Mouse (Mus musculus) liver, embryonic 16.5 days (tissue): ENCODE data around the gene Rbm34. TPM values are rescaled to one million over a fixed set of nuclear protein-coding genes. Genes with fewer than 3 reads are reported as not detected.

Source experiments
- ATAC-seq: fragments of 200-750 bp; cut with Nextera tagmentation; 2 replicates; pipeline ENCODE4 v1.8.0; 2017; ENCODE audit warnings: low read depth, mild to moderate bottlenecking, moderate number of reproducible peaks, moderate library complexity
- H3K27ac ChIP-seq: fragments of 300-500 bp; sonication (generic); 2 replicates; pipeline ENCODE4 v1.5.1; 2014; ENCODE audit warnings: mild to moderate bottlenecking, low read length
- H3K27me3 ChIP-seq: fragments of 300-500 bp; sonication (generic); 2 replicates; pipeline ENCODE4 v1.6.1; 2014; ENCODE audit warnings: low read depth, low read length, mixed read lengths; ENCODE audit not compliant: control insufficient read depth, insufficient read depth
- H3K36me3 ChIP-seq: fragments of 300-500 bp; sonication (generic); 2 replicates; pipeline ENCODE4 v1.6.1; 2014; ENCODE audit warnings: mild to moderate bottlenecking; ENCODE audit not compliant: control insufficient read depth, insufficient read depth
- H3K4me1 ChIP-seq: fragments of 300-500 bp; sonication (generic); 2 replicates; pipeline ENCODE4 v1.6.1; 2014; ENCODE audit warnings: low read depth, low read length, mixed read lengths; ENCODE audit not compliant: control insufficient read depth
- H3K4me2 ChIP-seq: fragments of 300-500 bp; sonication (generic); 2 replicates; pipeline ENCODE4 v1.6.1; 2014; ENCODE audit warnings: low read depth, low read length, mixed read lengths
- H3K4me3 ChIP-seq: fragments of 300-500 bp; sonication (generic); 2 replicates; pipeline ENCODE4 v1.5.1; 2014; ENCODE audit warnings: low read depth, mild to moderate bottlenecking, low read length
- H3K9ac ChIP-seq: fragments of 300-500 bp; sonication (generic); 2 replicates; pipeline ENCODE4 v1.6.1; 2014; ENCODE audit warnings: low read depth, low read length
- H3K9me3 ChIP-seq: fragments of 300-500 bp; sonication (generic); replicated peaks from 2 replicates; pipeline ENCODE4 v1.6.1; 2016; ENCODE audit warnings: low read length; ENCODE audit not compliant: control insufficient read depth
- WGBS: fragments of 180-500 bp; shearing (Covaris S2); extraction: QIAGEN DNeasy Blood & Tissue Kit; methylation state at CpG from one replicate; pipeline ENCODE4 v1.1.7; 2014; ENCODE audit not compliant: insufficient replicate concordance; 5-methylcytosine and 5-hydroxymethylcytosine counted together
- polyA plus RNA-seq: library from polyadenylated mRNA; unstranded; fragments of >200 nt; fragmentation: Nextera tagmentation; extraction: Ambion mirVana; gene quantifications from 2 replicates; pipeline ENCODE4 v1.2.1, GENCODE M21; 2015

The Rbm34 gene
- polyA plus RNA-seq, 1 experiment from 2014 or later: 6.9 TPM

- H3K9me3 ChIP-seq: no peaks in the 10 kb centered on the region
- no peaks in the 10 kb centered on the region for H3K27me3 ChIP-seq
- WGBS: 82% methylated on average over 10 of the region's 10 CpGs
- no peak overlapping the region for H3K4me3 ChIP-seq
- peaks cover 12% of the 10 kb centered on the region for H3K4me1 ChIP-seq
- no peak overlapping the region for H3K27ac ChIP-seq
- ATAC-seq: no peak
- peaks cover 18% of the 10 kb centered on the region for H3K36me3 ChIP-seq
- H3K9ac ChIP-seq: no peak overlapping the region
- H3K4me2 ChIP-seq: no peak overlapping the region
Measured at GRCm38 (mm10) chr8:126928755-126929505, 41.9 kb downstream of the Rbm34 start.

DNA sequence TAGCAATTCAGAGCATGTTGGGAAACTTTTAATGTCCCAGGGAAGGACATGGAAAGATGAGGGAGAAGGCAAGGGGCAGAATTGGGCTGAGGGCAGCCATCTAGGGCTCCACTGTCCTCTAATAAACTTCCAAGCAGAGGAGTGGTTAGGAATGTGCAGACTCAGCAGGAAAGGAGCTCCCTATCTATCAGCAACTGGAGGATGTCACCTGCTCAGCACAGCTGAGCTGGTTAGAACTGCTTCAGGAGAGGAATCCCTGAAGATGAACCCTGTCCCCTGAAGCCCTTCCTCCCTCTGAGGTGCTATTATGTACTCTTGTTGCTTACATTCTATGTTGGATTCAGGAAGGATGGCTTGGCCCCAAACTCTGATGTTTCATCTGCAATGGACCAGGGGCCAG is 42.8 kb downstream of the Rbm34 start:
- Histone ChIP-seq H3K9ac (no peak overlapping the region), H3K9me3 (no peaks in the 10 kb centered on the region), H3K27me3 (no peaks in the 10 kb centered on the region), H3K27ac (no peak overlapping the region), H3K4me1 (peaks cover 12% of the 10 kb centered on the region), H3K4me3 (no peak overlapping the region), H3K4me2 (no peak overlapping the region), H3K36me3 (peaks cover 9% of the 10 kb centered on the region)
- ATAC-seq: no peak

DNA sequence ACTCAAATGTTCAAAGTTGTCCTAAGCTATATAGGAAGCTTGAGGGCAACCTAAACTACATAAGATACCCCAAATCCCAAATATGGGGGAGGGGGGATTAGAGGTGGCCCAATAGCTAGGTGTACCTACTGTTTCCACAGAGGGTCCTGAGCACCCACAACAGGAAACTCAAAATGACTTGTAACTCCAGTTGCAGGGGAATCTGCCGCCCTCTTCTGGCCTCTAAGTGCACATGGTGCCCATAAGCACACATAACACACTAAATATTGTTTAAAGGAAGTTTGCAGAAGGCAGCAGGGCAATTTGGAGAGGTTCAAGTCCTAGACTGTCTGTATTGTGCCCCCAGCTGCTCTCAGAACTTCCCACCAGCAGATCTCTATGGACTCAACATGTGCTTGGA is 43.8 kb downstream of the Rbm34 start:
- Histone ChIP-seq H3K36me3 (peaks cover 3% of the 10 kb centered on the region; the same call in 1 of the 2 replicates), H3K4me2 (no peak overlapping the region), H3K9ac (no peak overlapping the region), H3K27ac (no peak overlapping the region), H3K4me1 (peaks cover 5% of the 10 kb centered on the region), H3K9me3 (no peaks in the 10 kb centered on the region), H3K27me3 (no peaks in the 10 kb centered on the region), H3K4me3 (no peak overlapping the region)
- 40% methylated on average over 1 of the region's 1 CpGs for WGBS
- ATAC-seq: no peak

DNA sequence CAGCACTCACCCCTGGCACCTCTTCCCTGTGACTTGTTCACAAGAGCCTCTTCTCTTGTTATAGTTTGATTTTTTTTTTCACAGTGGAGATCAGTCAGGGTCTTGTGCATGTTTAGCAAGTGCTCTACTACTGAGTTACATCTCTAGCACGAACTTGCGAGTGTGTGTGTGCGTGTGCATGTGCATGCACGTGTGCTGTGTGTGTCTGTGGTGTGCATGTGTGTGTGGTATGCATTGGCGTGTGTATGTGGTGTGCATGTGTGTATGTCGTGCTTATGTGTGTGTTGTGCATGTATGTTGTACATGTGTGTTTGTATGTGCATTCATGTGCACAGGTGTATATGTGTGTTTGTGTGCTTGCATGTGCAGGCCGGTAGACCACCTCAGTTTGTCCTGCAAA is 47.9 kb downstream of the Rbm34 start:
- H3K27me3 ChIP-seq: no peaks in the 10 kb centered on the region
- H3K4me2 ChIP-seq: no peak overlapping the region
- H3K27ac ChIP-seq: no peak overlapping the region
- H3K9ac ChIP-seq: no peak overlapping the region
- H3K9me3 ChIP-seq: no peaks in the 10 kb centered on the region
- H3K4me3 ChIP-seq: no peak overlapping the region
- no peak for ATAC-seq
- WGBS: 77% methylated on average over 7 of the region's 7 CpGs
- no peaks in the 10 kb centered on the region for H3K36me3 ChIP-seq
- H3K4me1 ChIP-seq: no peaks in the 10 kb centered on the region; the same call in none of the 2 replicates

GRCm38 (mm10) chr8:126921432-126921831 is 49.4 kb downstream of the Rbm34 start:
- H3K4me1 ChIP-seq: no peaks in the 10 kb centered on the region; the same call in none of the 2 replicates
- WGBS: 84% methylated on average over 3 of the region's 3 CpGs
- H3K27ac ChIP-seq: no peak overlapping the region
- H3K4me2 ChIP-seq: no peak overlapping the region
- H3K27me3 ChIP-seq: no peaks in the 10 kb centered on the region
- H3K9me3 ChIP-seq: no peaks in the 10 kb centered on the region
- H3K4me3 ChIP-seq: no peak overlapping the region
- no peaks in the 10 kb centered on the region for H3K36me3 ChIP-seq
- ATAC-seq: no peak
- no peak overlapping the region for H3K9ac ChIP-seq

DNA sequence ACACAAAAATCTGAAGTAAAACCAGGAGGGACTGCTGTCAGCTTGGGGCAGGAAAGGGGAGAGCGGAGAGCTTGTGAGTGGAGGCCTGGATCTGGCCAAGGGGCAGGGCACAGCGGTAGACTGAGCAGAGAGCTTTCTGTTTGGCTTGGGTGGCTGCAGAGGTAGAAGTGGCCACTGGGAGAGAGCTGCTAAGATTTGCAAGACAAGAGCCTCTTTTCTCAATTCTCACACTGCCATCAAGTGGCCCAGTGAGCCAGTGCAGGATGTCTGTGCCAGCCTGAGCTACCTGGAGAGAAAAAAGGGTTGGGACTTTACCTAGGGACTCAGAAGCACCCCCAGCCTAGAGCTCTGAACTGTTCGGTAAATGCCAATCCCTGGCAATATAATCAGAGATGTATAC is 50.0 kb downstream of the Rbm34 start:
- Histone ChIP-seq H3K4me3 (no peak overlapping the region), H3K9me3 (no peaks in the 10 kb centered on the region), H3K4me1 (no peaks in the 10 kb centered on the region; the same call in none of the 2 replicates), H3K27me3 (no peaks in the 10 kb centered on the region), H3K4me2 (no peak overlapping the region), H3K9ac (0 out of 2 replicates have a peak overlapping the region, but pooled peaks have one; percentile 15), H3K27ac (no peak overlapping the region), H3K36me3 (no peaks in the 10 kb centered on the region)
- ATAC-seq: peak; percentile 63
- WGBS: 21% methylated on average over 3 of the region's 3 CpGs

DNA sequence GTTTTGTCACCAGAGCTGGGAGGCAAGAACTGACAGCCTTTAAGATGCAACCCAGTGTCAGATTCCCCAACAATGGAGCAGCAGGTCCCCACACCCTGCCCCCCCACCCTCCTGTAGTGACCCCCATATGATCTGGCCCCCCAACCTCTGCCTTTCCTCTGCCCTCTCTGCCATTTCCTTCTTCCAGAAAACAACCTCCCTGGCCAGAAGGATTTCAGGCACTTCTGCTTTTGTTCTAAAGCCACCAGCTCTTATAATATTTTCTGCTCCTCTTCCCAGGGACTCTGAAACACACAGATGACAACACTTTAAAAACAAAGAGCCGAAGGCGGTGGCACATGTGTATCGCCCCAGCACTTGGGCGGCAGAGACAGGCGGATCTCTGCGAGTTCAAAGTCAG is 50.5 kb downstream of the Rbm34 start:
- no peak overlapping the region for H3K9ac ChIP-seq
- no peaks in the 10 kb centered on the region for H3K9me3 ChIP-seq
- H3K27me3 ChIP-seq: no peaks in the 10 kb centered on the region
- H3K27ac ChIP-seq: no peak overlapping the region
- H3K4me2 ChIP-seq: no peak overlapping the region
- no peaks in the 10 kb centered on the region for H3K36me3 ChIP-seq
- WGBS: 54% methylated on average over 6 of the region's 6 CpGs
- H3K4me1 ChIP-seq: no peaks in the 10 kb centered on the region; the same call in none of the 2 replicates
- H3K4me3 ChIP-seq: no peak overlapping the region
- no peak for ATAC-seq

DNA sequence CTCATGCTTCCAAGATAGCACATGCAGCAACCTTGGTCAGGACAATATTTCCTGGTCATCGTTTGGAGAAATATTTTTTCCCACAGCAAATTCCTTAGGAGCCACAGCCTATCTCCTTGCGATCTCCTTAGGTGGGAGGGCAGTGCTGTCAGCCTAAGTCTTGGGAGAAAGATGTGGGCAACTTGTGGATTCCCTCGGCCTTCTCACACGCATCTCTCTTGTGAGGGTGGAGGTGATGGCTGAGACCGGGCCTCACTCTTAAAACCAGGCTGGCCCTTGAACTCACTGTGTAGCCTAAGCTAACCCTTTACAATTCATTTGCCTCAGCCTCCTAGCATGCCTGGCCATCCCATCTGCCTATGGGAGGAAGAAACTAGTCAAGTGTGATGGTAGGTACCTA is 51.2 kb downstream of the Rbm34 start:
- WGBS: 76% methylated on average over 5 of the region's 5 CpGs
- Histone ChIP-seq H3K27ac (no peak overlapping the region), H3K9ac (no peak overlapping the region), H3K36me3 (no peaks in the 10 kb centered on the region), H3K27me3 (no peaks in the 10 kb centered on the region), H3K4me3 (no peak overlapping the region), H3K9me3 (no peaks in the 10 kb centered on the region), H3K4me1 (no peaks in the 10 kb centered on the region; the same call in none of the 2 replicates), H3K4me2 (no peak overlapping the region)
- ATAC-seq: no peak

GRCm38 (mm10) chr8:126919255-126919654 is 51.6 kb downstream of the Rbm34 start:
- H3K4me2 ChIP-seq: no peak overlapping the region
- no peaks in the 10 kb centered on the region for H3K9me3 ChIP-seq
- H3K4me3 ChIP-seq: no peak overlapping the region
- H3K36me3 ChIP-seq: no peaks in the 10 kb centered on the region
- no peak overlapping the region for H3K9ac ChIP-seq
- ATAC-seq: peak; percentile 13; the same call in 1 of the 2 replicates
- H3K27ac ChIP-seq: no peak overlapping the region
- H3K27me3 ChIP-seq: no peaks in the 10 kb centered on the region
- WGBS: 59% methylated on average over 2 of the region's 2 CpGs
- no peaks in the 10 kb centered on the region; the same call in none of the 2 replicates for H3K4me1 ChIP-seq
